ENCODE assay signal across 8 mouse cellular contexts in genomic region chr11:46068756-46069407, GRCm38 (mm10). TPM values are rescaled to one million over a fixed set of nuclear protein-coding genes. Genes with fewer than 3 reads are reported as not detected.
DNase-seq lines count a peak whose midpoint lies in the region; ATAC-seq and TF ChIP-seq lines count a peak whose summit lies in the region.

No protein-coding gene starts in this region.

- H3K4me2 ChIP-seq in hindbrain, postnatal 0 days (ENCODE audit: low read depth, low read length), result no peak overlapping the region
- H3K4me2 ChIP-seq in liver, embryonic 16.5 days (ENCODE audit: low read depth, low read length), result no peak overlapping the region

- H3K4me1 ChIP-seq in hindbrain, postnatal 0 days (ENCODE audit: insufficient read depth, low read length), result 0 out of 2 replicates have a peak, but pooled peaks cover 7% of the 10 kb centered on the region
- H3K4me1 ChIP-seq in liver, embryonic 16.5 days (ENCODE audit: control insufficient read depth, low read depth, low read length), result peaks cover 9% of the 10 kb centered on the region

- H3K36me3 ChIP-seq in hindbrain, postnatal 0 days (ENCODE audit: insufficient read depth, low read length), result no peaks in the 10 kb centered on the region
- H3K36me3 ChIP-seq in liver, embryonic 16.5 days (ENCODE audit: control insufficient read depth, insufficient read depth), result no peaks in the 10 kb centered on the region

- H3K27ac ChIP-seq in left cerebral cortex, adult 2 months, result 0 out of 2 replicates have a peak overlapping the region, but pooled peaks have one; percentile 19
- peak overlapping the region; percentile 91 for H3K27ac ChIP-seq in gastrocnemius, adult 2 months
- peak overlapping the region; percentile 32 for H3K27ac ChIP-seq in hindbrain, postnatal 0 days
- peak overlapping the region; percentile 34; the same call in 1 of the 2 replicates for H3K27ac ChIP-seq in liver, embryonic 16.5 days (ENCODE audit: low read length)

- WGBS in hindbrain, postnatal 0 days, result 32% methylated on average over 12 of the region's 12 CpGs
- 47% methylated on average over 12 of the region's 12 CpGs for WGBS in liver, embryonic 16.5 days (ENCODE audit: insufficient replicate concordance)

- DNase-seq in left cerebral cortex, adult 2 months (ENCODE audit: extremely low spot score in 1 of 2, low spot score in 2 of 2), result no peak
- no peak for DNase-seq in left cerebral cortex, adult 8-10 months (ENCODE audit: low spot score in 2 of 2)
- peak; percentile 72 for DNase-seq in gastrocnemius, adult 2 months
- no peak for DNase-seq in hindbrain, postnatal 0 days (ENCODE audit: low spot score)
- DNase-seq in T-cell, adult 2 months (ENCODE audit: low spot score), result no peak
- DNase-seq in cerebellum, postnatal 10 days, result no peak
- DNase-seq in cerebellum, postnatal 36 days, result no peak

- no peak for ATAC-seq in hindbrain, postnatal 0 days
- no peak for ATAC-seq in liver, embryonic 16.5 days (ENCODE audit: low read depth)

- intact Hi-C loops in left cerebral cortex, adult 2 months (cut with DNase I), result no loop called here
- intact Hi-C loops in gastrocnemius, adult 2 months (cut with DNase I), result no loop called here

- no peaks in the 10 kb centered on the region for H3K27me3 ChIP-seq in hindbrain, postnatal 0 days (ENCODE audit: insufficient read depth, low read length)
- no peaks in the 10 kb centered on the region; the same call in 1 of the 2 replicates for H3K27me3 ChIP-seq in liver, embryonic 16.5 days (ENCODE audit: control insufficient read depth, insufficient read depth, low read depth, low read length)

- no peak for TF ChIP-seq CTCF in left cerebral cortex, adult 2 months (IDR thresholded peaks at IDR 0.05)
- TF ChIP-seq CTCF in gastrocnemius, adult 2 months (IDR thresholded peaks at IDR 0.05), result no peak
- TF ChIP-seq CTCF in hindbrain, postnatal 0 days (IDR thresholded peaks at IDR 0.05; ENCODE audit: low read depth), result no peak

- no peak overlapping the region for H3K4me3 ChIP-seq in left cerebral cortex, adult 2 months
- H3K4me3 ChIP-seq in gastrocnemius, adult 2 months, result peak overlapping the region; percentile 54
- no peak overlapping the region for H3K4me3 ChIP-seq in hindbrain, postnatal 0 days (ENCODE audit: low read length)
- H3K4me3 ChIP-seq in liver, embryonic 16.5 days (ENCODE audit: low read depth, low read length), result no peak overlapping the region

- H3K9me3 ChIP-seq in hindbrain, postnatal 0 days (ENCODE audit: low read length), result no peaks in the 10 kb centered on the region
- no peaks in the 10 kb centered on the region for H3K9me3 ChIP-seq in liver, embryonic 16.5 days (replicated peaks; ENCODE audit: control insufficient read depth, low read length)

- no peak overlapping the region for H3K9ac ChIP-seq in hindbrain, postnatal 0 days (replicated peaks; ENCODE audit: low read length)
- no peak overlapping the region for H3K9ac ChIP-seq in liver, embryonic 16.5 days (ENCODE audit: low read depth, low read length)

RNA-seq across cellular contexts. Expression of gene Adam19, which starts 13.1 kb away (rescaled TPM):
- 10 to 100 TPM; 19.1 to 19.8 TPM for total RNA-seq in left cerebral cortex, adult 2 months (2021)
- total RNA-seq in left cerebral cortex, adult 8-10 months (2022), result 10 to 100 TPM; 10.6 to 13.0 (median 10.9) TPM
- total RNA-seq in gastrocnemius, adult 2 months (2021), result 1 to 10 TPM; 3.0 to 3.7 TPM
- total RNA-seq in hindbrain, postnatal 0 days (2014; rRNA removed), result 18.5 and 19.1 TPM in 2 replicates
- 5.6 and 5.8 TPM in 2 replicates for polyA plus RNA-seq in hindbrain, postnatal 0 days (2015; fragmentation: Nextera tagmentation; extraction: Ambion mirVana)
- polyA plus RNA-seq in liver, embryonic 16.5 days (2015; fragmentation: Nextera tagmentation; extraction: Ambion mirVana), result 0.92 and 1.4 TPM in 2 replicates

RNA-seq across cellular contexts. Expression of gene Gm12166, which starts 16.8 kb away (rescaled TPM):
- total RNA-seq in left cerebral cortex, adult 2 months (2021), result 1 to 10 TPM; 2.7 to 3.8 TPM
- 1 to 10 TPM; 2.8 to 5.4 (median 3.2) TPM for total RNA-seq in left cerebral cortex, adult 8-10 months (2022)
- under 1 TPM; 0.64 to 0.99 TPM for total RNA-seq in gastrocnemius, adult 2 months (2021)
- total RNA-seq in hindbrain, postnatal 0 days (2014; rRNA removed), result 6.5 and 10.6 TPM in 2 replicates
- polyA plus RNA-seq in hindbrain, postnatal 0 days (2015; fragmentation: Nextera tagmentation; extraction: Ambion mirVana), result 8.2 and 8.3 TPM in 2 replicates
- 2.9 and 4.1 TPM in 2 replicates for polyA plus RNA-seq in liver, embryonic 16.5 days (2015; fragmentation: Nextera tagmentation; extraction: Ambion mirVana)

Comparison
In these comparisons a context has a peak if more than half of its experiments do, and no peak if none do; other contexts are left out.
1. H3K27ac ChIP-seq: peak in every context shown above with its lines; median percentile 91 in gastrocnemius, adult 2 months; 34 in liver, embryonic 16.5 days; 32 in hindbrain, postnatal 0 days; 19 in left cerebral cortex, adult 2 months.